Mouse (Mus musculus): ENCODE measurements around the gene Prpf8. TPM values are rescaled to one million over a fixed set of nuclear protein-coding genes. Genes with fewer than 3 reads are reported as not detected.
"Not testable (repeated sequence)": the region's sequence is repeated elsewhere in the genome, so short reads cannot be mapped to it uniquely, and the experiment has no call there.

Prpf8 gene
- total RNA-seq, 2 experiments from 2014 or later, result 78.7 to 89.4 TPM

- DNase-seq (ENCODE audit: low spot score), result no peak
- intact Hi-C loops (cut with DNase I), result no loop called here
Observed at GRCm38 (mm10) chr11:75544713-75545112, 58.1 kb downstream of the Prpf8 start.

- intact Hi-C loops (cut with DNase I), result no loop called here
- DNase-seq (ENCODE audit: low spot score), result no peak
Observed at GRCm38 (mm10) chr11:75546057-75546456, 59.4 kb downstream of the Prpf8 start.

GRCm38 (mm10) chr11:75549658-75550111, 63.1 kb downstream of the Prpf8 start:
- intact Hi-C loops (cut with DNase I), result loop anchor here (2.0 kb wide), 1 partner anchor 15 kb away; no protein-coding TSS in a partner anchor
- no peak for DNase-seq (ENCODE audit: low spot score)

GRCm38 (mm10) chr11:75550200-75550946, 63.8 kb downstream of the Prpf8 start:
- peak; percentile 55 for DNase-seq (ENCODE audit: low spot score)
- intact Hi-C loops (cut with DNase I), result no loop called here

GRCm38 (mm10) chr11:75551321-75551720, 64.7 kb downstream of the Prpf8 start:
- intact Hi-C loops (cut with DNase I), result no loop called here
- DNase-seq (ENCODE audit: low spot score), result no peak

- intact Hi-C loops (cut with DNase I), result no loop called here
- DNase-seq (ENCODE audit: low spot score), result peak; percentile 67
Observed at GRCm38 (mm10) chr11:75551961-75552441, 65.4 kb downstream of the Prpf8 start.

GRCm38 (mm10) chr11:75552906-75553482, 66.4 kb downstream of the Prpf8 start:
- DNase-seq (ENCODE audit: low spot score), result no peak
- intact Hi-C loops (cut with DNase I), result no loop called here

GRCm38 (mm10) chr11:75556006-75556405, 69.4 kb downstream of the Prpf8 start:
- intact Hi-C loops (cut with DNase I); DNase-seq (ENCODE audit: low spot score): not testable (repeated sequence)

- DNase-seq (ENCODE audit: low spot score), result no peak
- intact Hi-C loops (cut with DNase I), result no loop called here
Observed at GRCm38 (mm10) chr11:75557142-75557541, 70.5 kb downstream of the Prpf8 start.

- no peak for DNase-seq (ENCODE audit: low spot score)
- intact Hi-C loops (cut with DNase I), result no loop called here
Observed at GRCm38 (mm10) chr11:75558101-75558500, 71.5 kb downstream of the Prpf8 start.

Small RNA genes within 50 kb of the gene (microRNA-seq; reads per million reads assigned to microRNA genes)
- gene Mir22, result 29,862 reads per million, percentile 98 among the genes with 10 or more reads in this experiment
- gene Mir3971, result not detected

Other genes starting within 250 kb of the Prpf8 start
- 10 to 100 TPM; 58.0 to 63.5 TPM for gene Rpa1, start 138.5 kb upstream of the Prpf8 start, total RNA-seq (2021)
- gene Smyd4, start 138.4 kb upstream of the Prpf8 start, total RNA-seq (2021), result 1 to 10 TPM; 4.3 to 4.6 TPM
- gene Serpinf1, start 64.1 kb upstream of the Prpf8 start, total RNA-seq (2021), result 10 to 100 TPM; 26.3 to 26.9 TPM
- gene Serpinf2, start 47.2 kb upstream of the Prpf8 start, total RNA-seq (2021), result not detected
- gene Wdr81, start 32.1 kb upstream of the Prpf8 start, total RNA-seq (2021), result 1 to 10 TPM; 7.7 to 9.1 TPM
- 1 to 10 TPM; 7.9 to 8.1 TPM for gene Tlcd2, start 25.1 kb upstream of the Prpf8 start, total RNA-seq (2021)
- 10 to 100 TPM; 47.4 to 47.8 TPM for gene Rilp, start 23.3 kb downstream of the Prpf8 start, total RNA-seq (2021)
- 10 to 100 TPM in 1 of 2 experiments, 1 to 10 TPM in 1; 8.5 to 12.1 TPM for gene Scarf1, start 26.7 kb downstream of the Prpf8 start, total RNA-seq (2021)
- gene Slc43a2, start 44.9 kb downstream of the Prpf8 start, total RNA-seq (2021), result 10 to 100 TPM; 14.9 to 18.2 TPM
- 100 to 1,000 TPM; 108 to 115 TPM for gene Pitpna, start 101.3 kb downstream of the Prpf8 start, total RNA-seq (2021)
- gene Inpp5k, start 144.2 kb downstream of the Prpf8 start, total RNA-seq (2021), result 10 to 100 TPM; 27.8 to 29.8 TPM
- gene Myo1c, start 163.7 kb downstream of the Prpf8 start, total RNA-seq (2021), result 100 to 1,000 TPM; 119 to 132 TPM
- gene Crk, start 192.4 kb downstream of the Prpf8 start, total RNA-seq (2021), result 10 to 100 TPM; 81.3 to 88.2 TPM
- 100 to 1,000 TPM; 555 to 568 TPM for gene Ywhae, start 246.1 kb downstream of the Prpf8 start, total RNA-seq (2021)

Data from heart, postnatal 25 days (tissue).